Mouse (Mus musculus) lung, postnatal 0 days (tissue): ENCODE measurements at regions not wholly inside any gene's neighbourhood (a gene's known extent, or its start where the extent isn't known, plus 50 kb on each side); places are given as distances from the start of the nearest gene placed in this dataset.

ENCODE experiments used
- CTCF ChIP-seq: IDR thresholded peaks from 2 replicates; pipeline ENCODE4 v1.5.1; 2016; ENCODE audit warnings: antibody characterized with exemption, mild to moderate bottlenecking
- EP300 ChIP-seq: IDR thresholded peaks from 2 replicates; pipeline ENCODE4 v1.6.1; 2016; ENCODE audit warnings: antibody characterized with exemption, mild to moderate bottlenecking, control low read depth

- TF ChIP-seq CTCF, result no peak
- no peak for TF ChIP-seq EP300
Measured at GRCm38 (mm10) chr6:11796361-11796760, 110.9 kb downstream of the Ndufa4 start.
